Mouse (Mus musculus): ENCODE measurements around the gene Sema4a. TPM values are rescaled to one million over a fixed set of nuclear protein-coding genes. Genes with fewer than 3 reads are reported as not detected.

The Sema4a gene
- polyA plus RNA-seq, 1 experiment: 7.4 TPM

GRCm38 (mm10) chr3:88403522-88404230, 57.3 kb downstream of the Sema4a start:
- no peak for TF ChIP-seq GATA1 (IDR thresholded peaks at IDR 0.05; ENCODE audit: low read length)

DNA sequence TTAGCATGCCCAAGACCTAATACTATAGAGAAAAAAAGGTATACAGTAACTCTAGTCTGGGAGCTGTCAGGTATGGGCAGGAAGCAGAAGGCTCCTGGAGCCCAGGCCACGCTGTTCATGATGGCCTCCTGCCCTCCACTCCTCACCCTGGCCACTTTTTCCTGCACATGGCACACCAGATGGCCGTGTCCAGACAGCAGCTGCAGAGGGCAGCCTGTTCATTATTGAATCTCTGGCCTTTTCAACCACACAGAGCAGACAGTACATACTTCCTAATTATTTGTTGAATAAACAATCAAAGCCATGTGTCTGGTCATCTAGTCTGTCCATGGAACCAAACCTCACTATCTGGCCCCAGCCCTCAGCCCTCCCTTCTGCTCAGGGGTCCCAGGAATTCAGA, 62.3 kb downstream of the Sema4a start:
- TF ChIP-seq GATA1 (IDR thresholded peaks at IDR 0.05; ENCODE audit: low read length): no peak

DNA sequence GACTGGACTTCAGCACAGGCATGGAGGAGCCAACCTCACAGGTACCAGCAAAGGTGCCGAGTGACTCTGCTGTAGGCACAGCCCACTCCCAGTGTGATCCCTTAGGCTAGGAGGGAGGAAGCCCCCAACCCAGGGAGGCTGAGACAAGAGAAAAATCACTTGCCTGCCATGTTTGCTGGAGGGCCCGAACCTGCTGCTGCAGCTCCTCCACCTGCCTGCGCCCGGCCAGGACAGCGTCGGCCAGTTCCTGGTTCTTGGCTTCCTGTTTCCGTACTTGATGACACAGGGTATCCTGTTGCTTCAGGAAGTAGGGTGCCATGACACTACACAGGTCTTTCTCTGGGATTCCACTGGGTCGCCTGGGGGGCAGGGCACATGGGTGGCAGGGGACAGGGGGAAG, 65.2 kb downstream of the Sema4a start:
- TF ChIP-seq GATA1 (IDR thresholded peaks at IDR 0.05; ENCODE audit: low read length): no peak

DNA sequence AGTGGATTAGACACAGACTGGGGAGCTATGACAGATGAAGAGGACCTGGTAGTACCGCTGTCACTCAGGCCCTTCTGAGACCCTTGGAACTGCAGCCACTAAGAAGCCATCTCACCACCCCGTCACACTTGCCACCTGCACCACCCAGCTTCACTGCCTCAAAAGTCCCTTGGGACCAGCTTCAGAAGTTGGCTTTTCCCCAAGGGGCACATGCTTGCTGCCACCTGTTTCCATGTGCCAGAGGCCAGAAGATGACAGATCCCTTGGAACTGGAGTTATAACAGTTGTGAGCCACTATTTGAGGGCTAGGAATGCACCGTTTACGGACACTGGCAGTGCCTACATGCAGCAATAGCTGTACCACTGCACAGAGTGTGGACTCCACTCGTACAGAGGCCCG, 65.7 kb downstream of the Sema4a start:
- no peak for TF ChIP-seq GATA1 (IDR thresholded peaks at IDR 0.05; ENCODE audit: low read length)

DNA sequence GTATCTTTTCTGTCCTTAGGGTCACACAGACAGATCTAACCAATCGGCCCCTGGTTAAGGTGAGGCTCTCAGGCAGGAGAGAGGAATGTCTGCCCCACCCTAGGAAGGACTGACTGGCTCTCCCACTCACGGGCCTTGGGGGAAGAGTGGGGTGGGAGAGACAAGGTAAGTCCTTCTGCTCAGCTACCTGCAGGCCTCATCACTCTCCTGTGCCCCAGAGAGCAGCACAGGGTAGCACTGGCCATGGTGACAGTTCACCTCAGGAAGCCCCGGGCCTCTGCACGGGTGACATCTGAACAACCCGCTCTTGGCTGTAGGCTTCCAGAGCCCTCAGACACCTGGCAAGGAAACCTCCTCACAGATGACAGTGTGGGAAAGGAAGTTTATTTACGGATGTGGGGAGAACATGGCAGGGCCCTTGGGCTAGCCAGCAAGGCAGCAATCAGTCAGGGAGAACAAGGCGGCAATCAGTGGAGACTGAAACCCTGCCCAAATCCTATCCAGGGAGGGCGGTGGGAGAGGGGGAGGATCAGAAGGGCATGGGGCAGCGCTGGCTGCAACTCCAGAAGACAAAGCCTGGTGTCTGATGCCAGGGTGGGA, 67.1 kb downstream of the Sema4a start:
- TF ChIP-seq GATA1 (IDR thresholded peaks at IDR 0.05; ENCODE audit: low read length): no peak

Other genes starting within 250 kb of the Sema4a start
- not detected in 2 replicates for gene Rhbg, start 206.5 kb downstream of the Sema4a start, polyA plus RNA-seq (2012)
- not detected in 2 replicates for gene Gm38392, start 174.0 kb downstream of the Sema4a start, polyA plus RNA-seq (2012)
- gene Tsacc, start 164.2 kb downstream of the Sema4a start, polyA plus RNA-seq (2012): 0.52 and 1.1 TPM in 2 replicates
- 13.4 and 13.6 TPM in 2 replicates for gene Cct3, start 164.1 kb downstream of the Sema4a start, polyA plus RNA-seq (2012)
- gene Glmp, start 136.2 kb downstream of the Sema4a start, polyA plus RNA-seq (2012): 18.7 and 56.8 TPM in 2 replicates
- gene Tmem79, start 125.0 kb downstream of the Sema4a start, polyA plus RNA-seq (2012): 1.2 and 3.4 TPM in 2 replicates
- gene Smg5, start 124.9 kb downstream of the Sema4a start, polyA plus RNA-seq (2012): 48.6 and 63.1 TPM in 2 replicates
- not detected in 2 replicates for gene Paqr6, start 96.6 kb downstream of the Sema4a start, polyA plus RNA-seq (2012)
- not detected in 2 replicates for gene Bglap3, start 88.4 kb downstream of the Sema4a start, polyA plus RNA-seq (2012)
- gene Bglap2, start 82.5 kb downstream of the Sema4a start, polyA plus RNA-seq (2012): not detected in 2 replicates
- gene Bglap, start 76.7 kb downstream of the Sema4a start, polyA plus RNA-seq (2012): 0.30 and 0.36 TPM in 2 replicates
- 275 and 327 TPM in 2 replicates for gene Pmf1, start 50.9 kb downstream of the Sema4a start, polyA plus RNA-seq (2012)
- gene Slc25a44, start 36.0 kb downstream of the Sema4a start, polyA plus RNA-seq (2012): 8.1 and 17.5 TPM in 2 replicates
- gene Lmna, start 48.8 kb upstream of the Sema4a start, polyA plus RNA-seq (2012): 352 and 421 TPM in 2 replicates
- 9.2 and 9.9 TPM in 2 replicates for gene Mex3a, start 71.2 kb upstream of the Sema4a start, polyA plus RNA-seq (2012)
- 0.16 and 0.41 TPM in 2 replicates for gene Rab25, start 87.1 kb upstream of the Sema4a start, polyA plus RNA-seq (2012)
- gene Lamtor2, start 91.9 kb upstream of the Sema4a start, polyA plus RNA-seq (2012): 123 and 166 TPM in 2 replicates
- 94.4 and 111 TPM in 2 replicates for gene Ubqln4, start 92.6 kb upstream of the Sema4a start, polyA plus RNA-seq (2012)
- 79.2 and 381 TPM in 2 replicates for gene Ssr2, start 114.7 kb upstream of the Sema4a start, polyA plus RNA-seq (2012)
- gene Arhgef2, start 144.8 kb upstream of the Sema4a start, polyA plus RNA-seq (2012): 188 and 221 TPM in 2 replicates
- not detected in 2 replicates for gene Rxfp4, start 192.0 kb upstream of the Sema4a start, polyA plus RNA-seq (2012)
- gene Khdc4, start 224.6 kb upstream of the Sema4a start, polyA plus RNA-seq (2012): 19.0 and 21.7 TPM in 2 replicates